Mouse (Mus musculus): ENCODE measurements around the gene Slc16a6.

Slc16a6 gene

GRCm38 (mm10) chr11:109445438-109446035 lies 27.9 kb downstream of the Slc16a6 start:
- DNase-seq (ENCODE audit: low spot score): no peak

- DNase-seq (ENCODE audit: low spot score): no peak
These were observed 28.8 kb downstream of the Slc16a6 start for GRCm38 (mm10) chr11:109444600-109444999.

GRCm38 (mm10) chr11:109443468-109444263 lies 29.7 kb downstream of the Slc16a6 start:
- DNase-seq (ENCODE audit: low spot score): no peak

GRCm38 (mm10) chr11:109442166-109442730 lies 31.1 kb downstream of the Slc16a6 start:
- no peak for DNase-seq (ENCODE audit: low spot score)

GRCm38 (mm10) chr11:109441119-109441518 lies 32.3 kb downstream of the Slc16a6 start:
- DNase-seq (ENCODE audit: low spot score): no peak

- no peak for DNase-seq (ENCODE audit: low spot score)
These were observed 32.8 kb downstream of the Slc16a6 start for GRCm38 (mm10) chr11:109440641-109441040.

GRCm38 (mm10) chr11:109439829-109440340 lies 33.5 kb downstream of the Slc16a6 start:
- DNase-seq (ENCODE audit: low spot score): peak; percentile 35

- no peak for DNase-seq (ENCODE audit: low spot score)
These were observed 34.2 kb downstream of the Slc16a6 start for GRCm38 (mm10) chr11:109439209-109439608.

- no peak for DNase-seq (ENCODE audit: low spot score)
These were observed 36.5 kb downstream of the Slc16a6 start for GRCm38 (mm10) chr11:109436889-109437288.

GRCm38 (mm10) chr11:109434233-109434798 lies 39.1 kb downstream of the Slc16a6 start:
- DNase-seq (ENCODE audit: low spot score): no peak

GRCm38 (mm10) chr11:109427353-109427752 lies 46.0 kb downstream of the Slc16a6 start:
- no peak for DNase-seq (ENCODE audit: low spot score)

- DNase-seq (ENCODE audit: low spot score): no peak
These were observed 47.2 kb downstream of the Slc16a6 start for GRCm38 (mm10) chr11:109426272-109426586.

GRCm38 (mm10) chr11:109425392-109426271 lies 47.8 kb downstream of the Slc16a6 start, which contains the start of gene Amz2:
Gene Amz2 (plus strand): TSS chr11:109425946.
- DNase-seq (ENCODE audit: low spot score): peak; percentile 90

- no peak for DNase-seq (ENCODE audit: low spot score)
These were observed 50.1 kb downstream of the Slc16a6 start for GRCm38 (mm10) chr11:109423294-109423693.

GRCm38 (mm10) chr11:109422263-109422662 lies 51.1 kb downstream of the Slc16a6 start:
- no peak for DNase-seq (ENCODE audit: low spot score)

GRCm38 (mm10) chr11:109421205-109421604 lies 52.2 kb downstream of the Slc16a6 start:
- no peak for DNase-seq (ENCODE audit: low spot score)

- no peak for DNase-seq (ENCODE audit: low spot score)
These were observed 52.8 kb downstream of the Slc16a6 start for GRCm38 (mm10) chr11:109420567-109420962.

GRCm38 (mm10) chr11:109419961-109420566 lies 53.3 kb downstream of the Slc16a6 start:
- DNase-seq (ENCODE audit: low spot score): no peak

GRCm38 (mm10) chr11:109419461-109419860 lies 53.9 kb downstream of the Slc16a6 start:
- no peak for DNase-seq (ENCODE audit: low spot score)

GRCm38 (mm10) chr11:109417472-109418040 lies 55.8 kb downstream of the Slc16a6 start:
- no peak for DNase-seq (ENCODE audit: low spot score)

Measured in ovary, postnatal 10 days (tissue).